Mouse (Mus musculus) ES-Bruce4 (cell line): ENCODE measurements around the gene Arid5b.

Source experiments
- CTCF ChIP-seq: IDR thresholded peaks from one replicate; pipeline ENCODE4 v1.8.1; 2011; ENCODE audit warnings: low read depth, low read length
- POLR2A ChIP-seq: IDR thresholded peaks from one replicate; pipeline ENCODE4 v1.8.1; 2011; ENCODE audit warnings: low read length; ENCODE audit not compliant: insufficient read depth

DNA sequence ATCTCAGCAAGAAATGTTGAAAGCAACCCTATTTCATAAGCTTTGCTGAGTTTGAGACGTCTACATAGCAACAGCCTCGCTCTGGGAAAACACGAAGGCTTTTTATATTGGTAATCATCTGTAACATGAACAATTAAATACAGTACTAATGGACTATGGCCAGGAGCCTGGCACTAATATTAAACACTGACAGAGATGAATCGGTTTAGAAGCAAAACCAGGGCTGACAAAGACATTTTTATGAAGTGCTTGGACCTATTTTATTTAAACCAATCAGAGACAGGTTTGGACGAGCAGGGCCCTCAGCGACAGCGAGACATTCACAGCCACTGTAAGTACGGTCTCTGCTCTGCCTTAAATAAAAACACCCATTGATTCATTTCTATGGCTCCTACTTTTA lies 165.6 kb downstream of the Arid5b start:
- TF ChIP-seq CTCF (no peak), POLR2A (no peak)
